Mouse (Mus musculus) left cerebral cortex, adult 9 months (tissue): Measurements from ENCODE around the gene Tie1.
A peak's percentile ranks its signal among the peaks of the same experiment; 100 is the strongest.

ENCODE experiments used
- DNase-seq, 2 experiments: peaks; one replicate each; pipeline ENCODE4 v3.0.0; 2022; ENCODE audit warnings: low spot score in 2 of 2

Tie1 gene

GRCm38 (mm10) chr4:118476773-118477530 is 12.9 kb downstream of the Tie1 start:
- DNase-seq = no peak

GRCm38 (mm10) chr4:118472687-118473086 is 17.2 kb downstream of the Tie1 start:
- DNase-seq = no peak

- no peak for DNase-seq
Observed at GRCm38 (mm10) chr4:118471281-118471680, 18.6 kb downstream of the Tie1 start.

- no peak for DNase-seq
Observed at GRCm38 (mm10) chr4:118465697-118466163, 24.1 kb downstream of the Tie1 start.

- DNase-seq = peak in 1 of 2 experiments; percentile 39
Observed at GRCm38 (mm10) chr4:118464956-118465355, 24.9 kb downstream of the Tie1 start.

GRCm38 (mm10) chr4:118457345-118457975 is 32.4 kb downstream of the Tie1 start, which contains the start of gene Mpl:
Gene Mpl (minus strand): TSS chr4:118457513.
- no peak for DNase-seq

- no peak for DNase-seq
Observed at GRCm38 (mm10) chr4:118446415-118447153, 43.3 kb downstream of the Tie1 start.

- DNase-seq = no peak
Observed at GRCm38 (mm10) chr4:118445781-118446414, 44.0 kb downstream of the Tie1 start.

GRCm38 (mm10) chr4:118445088-118445487 is 44.8 kb downstream of the Tie1 start:
- DNase-seq = peak in 1 of 2 experiments; percentile 53

GRCm38 (mm10) chr4:118437829-118438253 is 52.0 kb downstream of the Tie1 start:
- no peak for DNase-seq

- DNase-seq = peak; percentile 84 to 91
Observed at GRCm38 (mm10) chr4:118436820-118437603, 52.8 kb downstream of the Tie1 start, which contains the start of gene Cdc20. Gene Cdc20 (minus strand): TSS chr4:118437352.

GRCm38 (mm10) chr4:118432332-118432731 is 57.5 kb downstream of the Tie1 start:
- no peak for DNase-seq

GRCm38 (mm10) chr4:118429215-118429895 is 60.5 kb downstream of the Tie1 start:
- no peak for DNase-seq

- DNase-seq = no peak
Observed at GRCm38 (mm10) chr4:118428531-118429214, 61.2 kb downstream of the Tie1 start.

GRCm38 (mm10) chr4:118427768-118428451 is 62.0 kb downstream of the Tie1 start, which contains the start of gene Elovl1:
Gene Elovl1 (plus strand): TSS chr4:118428093.
- peak in 1 of 2 experiments; percentile 78 for DNase-seq

GRCm38 (mm10) chr4:118427415-118427767 is 62.5 kb downstream of the Tie1 start:
- no peak for DNase-seq

- no peak for DNase-seq
Observed at GRCm38 (mm10) chr4:118425374-118425773, 64.5 kb downstream of the Tie1 start.

- no peak for DNase-seq
Observed at GRCm38 (mm10) chr4:118424541-118425160, 65.2 kb downstream of the Tie1 start.

GRCm38 (mm10) chr4:118421384-118421783 is 68.5 kb downstream of the Tie1 start:
- no peak for DNase-seq
